Mouse (Mus musculus) frontal cortex, adult (tissue): ENCODE measurements around the gene Elac2.

ENCODE experiments used
- ATAC-seq: cut with Nextera tagmentation; 2 replicates; pipeline ENCODE4 v1.9.2; 2017; ENCODE audit warnings: mild to moderate bottlenecking, moderate library complexity, mixed read lengths; ENCODE audit not compliant: low TSS enrichment

Elac2 gene

GRCm38 (mm10) chr11:64978720-64979488, at the start of gene Elac2:
Gene Elac2 (plus strand): TSS chr11:64979038.
- ATAC-seq, result peak; percentile 100

GRCm38 (mm10) chr11:64929130-64929529, 49.7 kb upstream of the Elac2 start:
- ATAC-seq, result no peak

- no peak for ATAC-seq
Measured at GRCm38 (mm10) chr11:64931060-64931770, 47.6 kb upstream of the Elac2 start.

GRCm38 (mm10) chr11:64937226-64937625, 41.6 kb upstream of the Elac2 start:
- ATAC-seq, result no peak

- ATAC-seq, result peak; percentile 90
Measured at GRCm38 (mm10) chr11:64941193-64941592, 37.6 kb upstream of the Elac2 start.

- no peak for ATAC-seq
Measured at GRCm38 (mm10) chr11:64949782-64950181, 29.1 kb upstream of the Elac2 start.

- ATAC-seq, result peak; percentile 73
Measured at GRCm38 (mm10) chr11:64956962-64957729, 21.7 kb upstream of the Elac2 start.

GRCm38 (mm10) chr11:64962629-64963028, 16.2 kb upstream of the Elac2 start:
- no peak for ATAC-seq

- ATAC-seq, result peak; percentile 97
Measured at GRCm38 (mm10) chr11:64968507-64968906, 10.3 kb upstream of the Elac2 start.

- no peak for ATAC-seq
Measured at GRCm38 (mm10) chr11:64968939-64969342, 9.9 kb upstream of the Elac2 start.

GRCm38 (mm10) chr11:64971471-64971988, 7.3 kb upstream of the Elac2 start:
- ATAC-seq, result no peak

- ATAC-seq, result no peak
Measured at GRCm38 (mm10) chr11:64972418-64972817, 6.4 kb upstream of the Elac2 start.

GRCm38 (mm10) chr11:64979489-64979845, 629 bp downstream of the Elac2 start:
- ATAC-seq, result no peak

GRCm38 (mm10) chr11:64988556-64988955, 9.7 kb downstream of the Elac2 start:
- no peak for ATAC-seq

GRCm38 (mm10) chr11:64998439-64998838, 19.6 kb downstream of the Elac2 start:
- no peak for ATAC-seq

- ATAC-seq, result peak; percentile 38; the same call in 1 of the 2 replicates
Measured at GRCm38 (mm10) chr11:64999685-65000084, 20.8 kb downstream of the Elac2 start.

GRCm38 (mm10) chr11:65001729-65002128, 22.9 kb downstream of the Elac2 start:
- ATAC-seq, result no peak

- no peak for ATAC-seq
Measured at GRCm38 (mm10) chr11:65003611-65004010, 24.8 kb downstream of the Elac2 start.

- no peak for ATAC-seq
Measured at GRCm38 (mm10) chr11:65004836-65005235, 26.0 kb downstream of the Elac2 start.

- no peak for ATAC-seq
Measured at GRCm38 (mm10) chr11:65006047-65006446, 27.2 kb downstream of the Elac2 start.

- no peak for ATAC-seq
Measured at GRCm38 (mm10) chr11:65013906-65014305, 35.1 kb downstream of the Elac2 start.

- no peak for ATAC-seq
Measured at GRCm38 (mm10) chr11:65016754-65017153, 37.9 kb downstream of the Elac2 start.
